Mouse (Mus musculus) left cerebral cortex, adult 11 months (tissue): ENCODE results near the gene Foxl2.

Experiments
- DNase-seq: peaks from one replicate; pipeline ENCODE4 v3.0.0; 2022; ENCODE audit warnings: low spot score

Gene Foxl2

GRCm38 (mm10) chr9:98955103-98955715 is at the start of gene Foxl2:
TSS of gene Foxl2 (plus strand) at chr9:98955288.
- DNase-seq, result no peak

GRCm38 (mm10) chr9:98920629-98921523 is 34.2 kb upstream of the Foxl2 start:
- DNase-seq, result no peak

- DNase-seq, result no peak
Observed at GRCm38 (mm10) chr9:98923119-98923518, 32.0 kb upstream of the Foxl2 start.

GRCm38 (mm10) chr9:98924183-98924582 is 30.9 kb upstream of the Foxl2 start:
- no peak for DNase-seq

GRCm38 (mm10) chr9:98929496-98929895 is 25.6 kb upstream of the Foxl2 start:
- DNase-seq, result no peak

- DNase-seq, result no peak
Observed at GRCm38 (mm10) chr9:98932931-98933330, 22.2 kb upstream of the Foxl2 start.

GRCm38 (mm10) chr9:98935190-98935909 is 19.7 kb upstream of the Foxl2 start:
- no peak for DNase-seq

GRCm38 (mm10) chr9:98939290-98939689 is 15.8 kb upstream of the Foxl2 start:
- no peak for DNase-seq

- DNase-seq, result no peak
Observed at GRCm38 (mm10) chr9:98952171-98953050, 2.7 kb upstream of the Foxl2 start.

- no peak for DNase-seq
Observed at GRCm38 (mm10) chr9:98953291-98953690, 1.8 kb upstream of the Foxl2 start.

GRCm38 (mm10) chr9:98953830-98954229 is 1.3 kb upstream of the Foxl2 start:
- no peak for DNase-seq

GRCm38 (mm10) chr9:98954391-98955102 is 541 bp upstream of the Foxl2 start:
- DNase-seq, result no peak

- DNase-seq, result no peak
Observed at GRCm38 (mm10) chr9:98955716-98956224, 682 bp downstream of the Foxl2 start.

- DNase-seq, result no peak
Observed at GRCm38 (mm10) chr9:98956591-98957381, 1.7 kb downstream of the Foxl2 start.

- DNase-seq, result no peak
Observed at GRCm38 (mm10) chr9:98957751-98958351, 2.8 kb downstream of the Foxl2 start.

- no peak for DNase-seq
Observed at GRCm38 (mm10) chr9:98958628-98959027, 3.5 kb downstream of the Foxl2 start.

- no peak for DNase-seq
Observed at GRCm38 (mm10) chr9:98959851-98960250, 4.8 kb downstream of the Foxl2 start.

GRCm38 (mm10) chr9:98960348-98960747 is 5.3 kb downstream of the Foxl2 start:
- DNase-seq, result no peak
